Mouse (Mus musculus) lung, postnatal 25 days (tissue): Measurements from ENCODE around the gene Pde4c.

Experiments used
- DNase-seq: peaks from one replicate; pipeline ENCODE4 v3.0.0; 2022; ENCODE audit warnings: low spot score

Gene Pde4c

DNA sequence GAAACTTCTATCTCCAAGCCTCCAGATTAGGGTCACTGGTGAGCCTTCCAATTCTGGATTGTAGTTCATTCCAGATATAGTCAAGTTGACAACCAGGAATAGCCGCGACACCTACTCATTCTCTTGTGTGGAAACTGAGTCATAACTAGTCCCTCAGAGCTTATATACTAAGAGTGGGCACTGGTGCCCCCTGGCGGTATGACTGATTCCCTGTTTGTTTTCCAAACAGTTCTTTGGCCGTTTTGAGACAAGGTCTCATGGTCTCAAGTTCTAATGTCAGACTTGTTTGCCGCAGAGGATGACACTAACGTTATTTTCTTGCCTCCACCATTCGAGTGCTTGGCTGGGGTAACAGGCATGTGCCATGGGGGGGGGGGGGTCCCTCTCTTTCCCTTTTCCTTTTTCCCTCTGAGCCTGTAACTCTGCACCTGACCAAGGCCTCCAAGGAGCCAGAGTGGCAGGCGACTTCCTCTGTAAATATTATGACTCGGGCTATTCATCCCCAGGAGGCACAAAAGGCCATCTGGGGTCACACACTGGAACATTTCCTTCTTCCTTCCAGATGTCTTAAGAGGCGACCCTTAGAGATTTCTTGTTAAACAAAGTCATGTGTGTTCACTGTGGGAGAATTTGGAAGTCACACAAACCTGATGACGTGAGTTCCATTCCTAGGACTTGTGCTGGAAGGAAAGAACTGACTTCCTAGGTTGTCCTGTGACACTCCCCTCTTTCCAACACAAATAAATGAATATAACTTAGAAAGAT lies 28.7 kb downstream of the Pde4c start:
- peak; percentile 95 for DNase-seq

DNA sequence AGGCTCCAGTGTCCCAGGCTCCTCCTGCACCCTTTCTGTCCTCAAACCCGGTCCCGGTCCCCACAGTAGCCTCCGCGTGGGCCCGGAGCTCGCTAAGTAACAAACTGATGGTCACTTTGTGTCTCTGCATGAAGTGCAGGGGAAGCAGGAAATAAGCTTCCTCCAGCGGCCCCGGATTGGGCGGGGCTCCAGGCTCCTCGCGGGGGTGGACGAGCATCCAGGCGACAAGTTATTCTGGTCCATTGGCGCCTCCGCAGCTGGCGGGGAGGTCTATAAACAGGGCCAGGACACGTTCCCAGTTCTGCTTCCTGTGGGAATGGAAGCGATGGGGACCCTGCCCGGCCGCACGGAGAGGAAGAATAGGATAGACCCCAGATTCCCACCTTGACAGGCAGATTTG lies 29.6 kb downstream of the Pde4c start:
- DNase-seq, result peak; percentile 94

DNA sequence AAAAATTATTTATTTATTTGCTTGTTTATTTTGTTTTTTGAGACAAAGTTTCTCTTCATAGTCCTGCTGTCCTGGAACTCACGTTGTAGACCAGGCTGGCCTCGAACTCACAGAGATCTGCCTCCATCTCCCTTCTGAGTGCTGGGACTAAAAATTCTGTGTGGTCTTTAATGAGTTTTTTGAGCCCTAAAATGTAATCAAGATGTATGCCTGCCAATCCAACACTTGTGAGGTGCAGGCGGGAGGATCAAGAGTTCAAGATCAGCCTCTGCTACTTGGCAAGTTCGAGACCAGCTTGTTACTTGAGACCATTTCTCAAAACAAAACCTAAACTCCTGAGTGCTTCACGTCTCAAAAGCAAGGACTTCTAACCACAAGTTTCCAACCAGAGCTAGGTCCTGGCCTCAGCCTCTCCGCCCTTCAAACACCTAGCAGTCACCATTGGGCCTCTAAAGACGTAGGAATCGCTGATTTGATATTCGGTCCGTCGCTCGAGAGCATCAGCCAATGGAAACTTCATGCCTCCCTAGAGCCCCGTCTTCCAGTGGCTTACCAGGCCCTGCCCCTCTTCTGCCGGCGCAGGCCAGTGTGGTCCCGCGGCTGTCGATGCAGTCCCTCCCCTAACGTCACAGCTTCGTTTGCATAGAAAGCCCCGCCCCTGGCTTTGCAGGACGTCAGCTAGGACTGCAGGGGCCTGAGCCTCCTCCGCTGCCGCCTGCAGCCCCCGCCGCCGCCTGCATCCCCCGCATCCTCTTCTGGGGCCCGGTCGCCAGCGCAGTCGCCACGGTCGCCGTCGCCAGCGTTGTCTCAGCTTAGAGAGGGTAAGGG lies 30.7 kb downstream of the Pde4c start, which contains the start of gene Rab3a:
Gene Rab3a (plus strand): TSS at position 637 of the 828 bp plus-strand sequence.
- peak; percentile 99 for DNase-seq

DNA sequence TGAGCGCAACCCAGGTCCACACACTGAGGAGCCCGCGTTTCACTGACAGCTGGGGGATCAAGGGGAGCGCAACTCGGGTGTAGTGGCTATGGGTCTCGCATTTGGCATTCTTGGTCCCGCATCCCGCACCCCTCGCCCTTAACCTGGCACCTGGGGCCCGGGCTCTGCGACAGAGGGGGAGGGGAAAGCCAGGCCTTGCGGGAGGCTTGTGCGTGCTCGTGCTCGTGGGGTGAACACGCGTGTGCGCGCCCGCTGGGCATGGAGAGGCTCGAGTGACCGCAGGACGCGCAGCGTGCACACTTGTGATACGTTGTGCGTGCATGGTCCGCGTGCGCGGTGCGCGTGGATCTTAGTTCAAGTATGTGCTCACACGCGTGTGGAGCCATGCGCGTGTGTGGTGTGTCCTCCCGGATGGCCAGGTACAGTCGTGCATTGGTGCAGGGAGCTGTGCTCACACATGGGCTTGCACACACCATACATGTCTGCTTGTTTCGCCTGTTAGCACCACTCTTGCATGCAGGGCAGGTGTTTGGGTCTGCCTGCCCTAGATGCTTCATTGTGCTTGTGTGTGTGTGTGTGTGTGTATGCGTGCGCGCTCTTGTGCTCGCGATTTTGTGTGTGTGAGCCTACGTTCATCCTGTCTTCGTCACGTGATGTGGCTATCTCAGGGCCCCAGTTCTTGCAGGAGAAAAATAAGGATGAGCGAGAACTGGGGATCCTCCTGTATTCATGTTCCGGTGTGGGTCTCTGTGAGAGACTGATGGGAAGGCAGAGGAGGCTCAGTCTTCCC lies 31.5 kb downstream of the Pde4c start:
- no peak for DNase-seq

DNA sequence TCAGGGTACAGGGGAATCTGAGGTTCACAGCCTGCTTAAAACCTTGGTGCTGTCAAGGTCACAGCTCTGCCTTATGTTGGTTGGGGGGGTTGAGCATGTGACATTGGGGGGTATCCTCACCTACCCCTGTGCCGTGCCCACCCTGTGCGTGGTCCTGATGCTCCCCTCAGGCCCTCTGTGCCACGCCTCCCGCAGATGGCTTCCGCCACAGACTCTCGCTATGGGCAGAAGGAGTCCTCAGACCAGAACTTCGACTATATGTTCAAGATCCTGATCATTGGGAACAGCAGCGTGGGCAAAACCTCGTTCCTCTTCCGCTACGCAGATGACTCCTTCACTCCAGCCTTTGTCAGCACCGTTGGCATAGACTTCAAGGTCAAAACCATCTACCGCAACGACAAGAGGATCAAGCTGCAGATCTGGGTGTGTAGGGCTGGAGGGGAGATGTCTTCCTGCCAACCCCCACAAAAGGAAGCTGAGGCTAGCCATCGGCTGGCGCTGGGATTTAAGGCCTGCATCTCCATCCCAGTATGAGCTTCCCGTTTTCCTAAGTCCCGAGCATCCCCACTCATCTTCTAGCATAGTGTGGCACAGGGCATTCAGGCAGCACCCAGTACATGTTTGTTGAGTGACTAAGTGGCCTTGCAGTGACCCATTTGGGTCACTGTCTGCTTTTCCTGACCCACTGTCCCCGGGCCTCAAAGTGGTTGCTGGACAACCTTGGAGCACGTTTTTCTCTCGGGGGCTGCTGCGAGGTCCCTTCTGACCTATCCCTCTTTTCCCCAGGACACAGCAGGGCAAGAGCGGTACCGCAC lies 32.3 kb downstream of the Pde4c start:
- no peak for DNase-seq

DNA sequence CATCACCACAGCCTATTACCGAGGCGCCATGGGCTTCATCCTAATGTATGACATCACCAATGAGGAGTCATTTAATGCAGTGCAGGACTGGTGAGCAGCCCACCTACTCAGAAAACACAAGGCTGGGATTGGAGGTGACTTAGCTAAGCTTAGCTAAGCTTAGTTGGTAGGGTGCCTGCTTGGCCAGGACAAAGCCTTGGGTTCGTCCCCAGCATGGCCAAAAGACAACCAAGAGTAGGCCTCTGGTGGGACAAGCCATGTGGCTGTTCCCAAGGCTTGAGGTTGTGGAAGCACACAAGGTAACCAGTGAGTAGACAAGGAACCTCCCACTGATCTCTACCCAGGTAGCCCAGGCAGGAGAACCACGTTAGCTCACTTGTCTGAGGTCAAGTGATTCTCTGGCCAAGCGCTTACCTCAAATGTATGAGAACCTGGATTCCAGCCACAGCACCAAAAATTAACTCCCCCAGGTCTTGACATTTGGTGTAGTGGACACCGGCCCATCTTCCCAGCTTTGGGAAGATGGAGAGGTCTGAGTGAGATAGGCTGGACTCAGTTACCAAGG lies 33.0 kb downstream of the Pde4c start:
- no peak for DNase-seq

DNA sequence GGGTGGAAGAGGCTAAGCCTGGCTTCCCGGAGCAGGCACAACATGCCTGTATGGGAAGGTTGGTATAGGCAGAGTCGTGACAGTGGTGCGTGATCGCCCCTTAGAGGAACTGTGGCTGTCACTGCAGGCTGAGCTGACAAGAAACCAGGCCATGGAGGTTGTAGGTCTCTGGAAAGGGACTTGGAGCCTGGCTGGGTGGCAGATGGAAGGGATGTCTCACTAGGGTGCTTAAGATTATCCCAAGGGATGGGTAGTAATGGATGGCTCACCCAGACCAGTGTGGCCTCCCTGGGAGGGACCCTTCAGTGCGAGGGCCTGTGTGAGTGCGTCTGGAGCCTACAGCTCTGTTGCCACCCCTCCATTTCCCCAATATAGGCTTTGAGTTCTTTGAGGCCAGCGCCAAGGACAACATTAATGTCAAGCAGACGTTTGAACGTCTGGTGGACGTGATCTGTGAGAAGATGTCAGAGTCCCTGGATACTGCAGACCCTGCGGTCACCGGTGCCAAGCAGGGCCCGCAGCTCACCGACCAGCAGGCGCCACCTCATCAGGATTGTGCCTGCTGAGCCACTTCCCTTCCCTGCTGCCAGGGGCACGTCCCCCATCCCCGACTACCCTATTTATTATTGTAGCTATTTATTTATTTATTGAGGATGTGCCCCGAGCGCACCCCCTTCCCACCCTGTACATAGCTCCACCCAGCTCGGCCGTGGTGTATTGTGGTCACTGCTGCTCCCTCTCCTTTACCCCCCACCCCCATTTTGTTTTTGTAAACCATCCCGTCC lies 34.2 kb downstream of the Pde4c start:
- no peak for DNase-seq

DNA sequence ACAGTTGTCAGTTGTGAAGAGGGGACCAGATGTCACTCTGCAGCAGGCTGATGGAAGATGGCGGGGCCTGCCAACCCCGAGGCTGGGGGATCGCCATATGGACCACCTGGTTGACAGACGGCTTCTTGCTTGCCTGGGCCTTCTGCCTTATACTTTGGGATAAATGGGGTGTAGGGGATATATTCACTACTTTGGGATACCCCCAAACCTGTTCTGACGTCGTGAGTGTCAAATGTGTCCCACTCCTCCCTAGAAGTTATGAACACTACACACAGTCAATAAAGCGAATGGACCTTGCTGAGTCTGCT lies 34.7 kb downstream of the Pde4c start:
- no peak for DNase-seq

DNA sequence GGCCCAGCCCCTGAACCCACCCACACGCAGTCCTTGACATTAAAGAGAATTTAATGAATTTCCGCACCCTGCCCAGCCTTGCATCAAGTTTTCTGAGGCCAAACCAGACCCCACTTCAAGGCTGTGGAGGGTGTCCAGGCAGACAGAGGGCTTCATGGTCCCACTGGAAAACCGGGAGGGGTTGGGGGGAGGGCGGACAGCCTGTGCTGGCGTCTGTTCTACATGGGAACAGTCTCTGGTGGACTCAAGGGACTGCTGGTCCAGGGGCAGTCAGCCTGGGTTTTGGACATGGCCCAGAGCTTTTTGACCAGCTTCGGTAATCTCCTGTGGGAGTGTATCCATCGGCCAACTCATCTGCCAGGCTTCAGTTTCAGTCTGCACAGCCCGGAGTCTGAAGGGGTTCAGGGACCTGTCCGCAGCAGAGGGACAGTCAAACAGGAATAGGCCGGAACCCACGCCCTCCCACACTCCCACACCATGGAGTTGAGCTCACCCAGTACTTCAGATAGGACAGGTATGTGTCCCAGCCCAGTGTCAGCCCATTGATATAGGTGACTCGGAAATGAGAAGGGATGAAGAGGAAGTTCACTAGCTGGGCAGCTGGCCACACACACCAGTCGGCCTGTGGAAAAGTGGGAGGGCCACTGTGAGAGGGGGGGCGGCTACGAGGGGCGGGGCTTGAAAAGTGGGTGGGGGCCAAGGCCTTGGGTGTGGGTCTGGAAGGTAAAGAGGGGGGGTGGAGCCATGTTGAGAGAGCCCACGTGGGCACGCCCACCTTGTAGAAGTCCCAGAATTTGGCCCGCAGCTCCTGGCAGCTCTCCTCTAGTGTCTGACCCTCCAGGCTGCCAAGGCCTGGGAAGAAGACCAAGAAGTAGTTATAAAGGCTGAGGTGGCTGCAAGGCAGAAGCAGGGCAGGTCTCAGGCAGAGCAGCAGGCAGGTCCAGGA lies 35.4 kb downstream of the Pde4c start:
- peak; percentile 75 for DNase-seq

DNA sequence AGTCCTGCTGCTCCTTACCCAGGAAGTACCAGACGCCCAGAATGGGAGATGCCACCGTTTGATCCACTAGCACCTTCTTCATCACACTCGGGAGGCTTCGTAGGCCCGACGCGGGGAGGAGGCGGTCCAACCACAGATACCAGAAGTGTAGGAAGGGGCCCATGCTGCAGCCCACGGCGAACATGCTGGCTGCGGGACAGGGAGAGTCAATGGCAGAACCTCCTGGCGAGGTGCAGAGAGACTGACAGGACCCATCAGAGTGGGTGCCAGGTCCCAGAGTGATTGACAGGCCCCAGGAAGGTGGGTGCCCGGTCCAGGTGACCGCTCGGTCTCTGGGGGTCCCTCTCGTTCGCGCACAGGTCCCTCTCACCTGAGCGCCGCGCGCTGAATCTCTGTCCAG lies 36.8 kb downstream of the Pde4c start:
- DNase-seq, result no peak

DNA sequence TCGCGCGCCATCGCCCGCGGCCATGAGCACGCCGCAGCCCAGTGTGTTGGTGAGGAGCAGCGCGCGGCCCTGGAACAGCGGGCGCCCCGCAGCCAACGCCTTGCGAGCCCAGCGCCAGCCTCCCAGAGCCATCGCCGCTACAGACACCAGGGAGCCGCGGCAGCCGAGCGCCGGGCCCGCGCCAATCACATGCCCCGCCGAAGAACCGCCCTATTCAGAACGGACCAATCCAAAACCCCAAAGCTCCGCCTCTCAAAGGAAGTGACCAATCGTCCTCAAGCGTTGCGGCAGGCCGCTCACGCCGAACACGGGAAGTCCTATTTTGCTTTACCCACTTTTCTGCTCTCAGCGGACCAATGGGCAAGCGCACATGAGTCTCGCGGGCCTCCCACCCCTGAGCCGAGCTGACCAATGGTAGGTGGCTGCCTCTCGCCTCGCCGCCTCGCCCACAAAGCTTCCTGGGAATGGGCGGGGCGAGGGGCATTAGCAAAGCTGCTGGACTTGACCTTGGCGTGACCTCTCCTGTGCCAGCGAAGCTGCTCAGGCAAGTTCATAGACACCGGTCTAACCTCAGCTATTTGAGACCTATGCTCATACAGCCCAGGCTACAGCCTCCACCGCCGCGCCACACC lies 37.4 kb downstream of the Pde4c start, which contains the start of gene Mpv17l2:
Gene Mpv17l2 (minus strand): TSS at position 172 of the 632 bp plus-strand sequence.
- DNase-seq, result peak; percentile 99

DNA sequence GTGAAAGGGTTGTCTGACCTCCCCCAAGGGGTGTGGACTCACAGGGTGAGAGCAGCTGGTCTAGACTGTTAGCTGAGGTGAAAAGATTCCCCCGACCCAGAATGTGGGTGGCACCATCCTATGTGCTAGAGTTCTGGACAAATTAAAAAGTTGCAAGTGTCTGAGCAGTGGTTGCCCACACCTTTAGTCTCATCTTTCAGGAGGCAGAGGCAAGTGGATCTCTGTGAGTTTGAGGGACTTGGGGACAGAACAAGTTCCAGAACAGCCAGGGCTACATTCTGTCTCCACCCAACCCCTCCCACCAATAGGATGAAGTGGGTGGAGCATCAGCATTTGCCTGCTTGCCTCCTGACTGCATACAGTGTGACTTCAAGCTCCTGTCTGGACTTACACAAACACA lies 38.6 kb downstream of the Pde4c start:
- DNase-seq, result no peak

DNA sequence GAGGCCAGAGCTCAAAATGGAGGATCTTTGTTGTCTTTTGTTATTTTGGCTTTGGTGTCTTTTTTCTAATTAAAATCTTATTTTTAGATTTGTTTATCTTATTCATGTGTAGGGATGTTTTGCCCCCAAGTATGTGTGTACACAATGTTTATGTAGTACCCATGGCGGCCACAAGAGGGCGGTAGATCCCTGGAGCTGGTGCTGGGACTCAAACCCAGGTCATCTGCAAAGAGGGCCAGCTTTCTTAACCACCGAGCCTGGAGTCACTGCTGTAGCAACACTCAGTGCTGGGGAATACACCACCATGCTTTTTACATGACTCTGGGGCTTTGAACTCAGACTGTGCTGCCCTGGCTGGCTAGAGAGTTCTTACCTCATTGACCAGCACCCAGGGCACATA lies 39.8 kb downstream of the Pde4c start:
- no peak for DNase-seq

DNA sequence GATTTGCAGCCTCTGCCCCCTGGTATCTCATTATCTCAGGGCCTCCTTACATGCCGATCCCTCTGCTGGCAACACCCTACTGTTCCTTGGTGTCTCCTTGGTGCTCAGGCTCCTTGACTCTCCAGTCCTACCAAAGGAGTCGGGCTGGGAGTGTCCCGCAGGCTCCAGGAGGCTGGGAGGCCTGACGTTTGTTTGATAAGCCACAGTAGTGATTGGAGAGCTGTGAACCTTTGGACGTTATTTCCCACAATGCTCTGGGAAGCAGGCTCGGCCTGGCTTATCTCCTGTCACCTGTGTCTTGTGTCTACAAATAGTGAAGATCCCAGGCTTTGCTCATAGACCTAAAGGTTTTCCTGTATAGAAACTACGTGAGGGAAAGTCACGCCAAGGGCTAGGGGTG lies 40.5 kb downstream of the Pde4c start:
- DNase-seq, result no peak

DNA sequence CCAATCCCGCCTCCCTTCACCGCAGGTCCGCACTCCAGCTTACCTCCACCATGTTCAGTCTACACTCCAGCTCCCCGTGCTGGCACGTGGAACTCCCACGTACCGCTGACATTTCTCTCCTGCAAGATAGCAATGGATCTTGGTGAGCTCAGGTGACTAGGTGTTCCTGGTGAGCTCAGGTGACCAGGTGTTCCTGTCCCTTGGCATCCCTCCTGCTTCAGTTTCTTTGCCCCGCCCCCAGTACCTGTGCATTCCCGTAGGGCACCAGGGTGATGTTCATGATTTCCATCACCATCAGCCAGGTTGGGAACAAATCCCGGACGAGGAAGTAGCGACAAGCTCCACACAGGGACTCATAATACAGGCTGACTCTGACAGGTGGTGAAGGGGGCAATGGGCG lies 41.2 kb downstream of the Pde4c start:
- DNase-seq, result no peak

DNA sequence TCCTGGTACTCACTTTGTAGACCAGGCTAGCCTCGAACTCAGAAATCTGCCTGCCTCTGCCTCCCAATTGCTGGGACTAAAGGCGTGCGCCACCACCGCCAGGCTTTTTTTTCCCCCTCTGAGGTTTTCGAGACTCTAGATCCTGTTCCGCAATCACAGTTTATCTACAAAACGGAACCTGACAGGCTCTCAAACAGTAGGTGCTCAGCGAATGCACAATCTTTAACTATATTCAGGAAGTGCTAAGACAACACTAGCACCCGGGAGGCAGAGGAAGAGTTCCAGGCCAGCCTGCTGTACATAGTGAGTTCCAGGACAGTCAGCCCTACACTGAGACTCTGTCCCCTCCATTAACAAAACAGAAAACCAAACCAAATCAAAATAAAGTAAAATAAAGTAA lies 41.8 kb downstream of the Pde4c start:
- DNase-seq, result no peak

DNA sequence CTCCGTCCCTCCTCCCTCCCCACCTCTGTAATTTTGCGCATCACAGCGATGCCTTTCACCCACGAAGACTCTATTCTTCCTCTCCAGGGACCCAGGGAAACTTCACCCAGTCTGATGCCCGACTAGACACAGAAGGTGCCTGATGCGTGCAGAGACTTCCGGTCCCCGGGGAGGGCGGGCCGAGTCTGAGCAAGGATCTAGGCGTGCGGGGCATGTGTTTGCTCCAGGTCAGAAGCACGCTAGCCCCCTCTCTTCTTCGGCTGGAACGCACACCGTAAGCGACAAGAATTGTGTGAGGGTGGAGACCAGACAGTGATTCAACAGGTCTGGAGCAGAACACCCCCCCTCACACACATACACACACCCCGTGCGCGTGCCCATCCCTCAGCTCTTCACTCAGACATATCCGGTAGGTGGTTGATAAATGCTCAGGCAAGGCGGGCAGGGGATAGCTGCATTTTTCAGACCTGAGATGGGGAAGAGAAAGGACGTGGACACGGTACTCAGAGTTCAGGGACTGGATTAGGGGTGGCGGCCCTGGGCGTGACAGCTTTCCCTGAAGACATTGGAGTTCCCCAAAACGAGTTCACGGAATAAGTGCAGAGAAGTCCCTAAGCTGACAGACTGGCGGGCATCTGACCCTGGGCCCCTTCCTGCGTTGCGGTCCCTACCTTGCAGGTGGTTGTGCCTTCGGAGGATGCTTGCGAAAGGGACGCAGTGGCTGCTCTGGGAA lies 42.5 kb downstream of the Pde4c start:
- DNase-seq, result peak; percentile 67
